Mouse (Mus musculus) lung, postnatal 0 days (tissue): Measurements from ENCODE around the gene Lifr. TPM values are rescaled to one million over a fixed set of nuclear protein-coding genes. Genes with fewer than 3 reads are reported as not detected.

Experiments used
- ATAC-seq: fragments of 200-750 bp; cut with Nextera tagmentation; 2 replicates; pipeline ENCODE4 v1.8.0; 2017; ENCODE audit warnings: moderate library complexity
- DNase-seq: peaks from one replicate; pipeline ENCODE4 v3.0.0-alpha.2; 2016; ENCODE audit warnings: low spot score
- H3K27ac ChIP-seq: fragments of 300-500 bp; sonication (generic); 2 replicates; pipeline ENCODE4 v1.5.1; 2014; ENCODE audit warnings: antibody characterized with exemption, mild to moderate bottlenecking, low read length, mixed read lengths
- H3K27me3 ChIP-seq: fragments of 300-500 bp; sonication (generic); replicated peaks from 2 replicates; pipeline ENCODE4 v1.6.1; 2014; ENCODE audit warnings: low read length, mixed read lengths; ENCODE audit not compliant: insufficient read depth
- H3K36me3 ChIP-seq: fragments of 300-500 bp; sonication (generic); 2 replicates; pipeline ENCODE4 v1.6.1; 2014; ENCODE audit warnings: low read length, mixed read lengths; ENCODE audit not compliant: insufficient read depth
- H3K4me1 ChIP-seq: fragments of 300-500 bp; sonication (generic); 2 replicates; pipeline ENCODE4 v1.6.1; 2014; ENCODE audit warnings: antibody characterized with exemption, low read depth, low read length, mixed read lengths; ENCODE audit not compliant: insufficient read depth
- H3K4me2 ChIP-seq: fragments of 300-500 bp; sonication (generic); replicated peaks from 2 replicates; pipeline ENCODE4 v1.6.1; 2014; ENCODE audit warnings: low read depth, mild to moderate bottlenecking, low read length, moderate library complexity, mixed read lengths
- H3K4me3 ChIP-seq: fragments of 300-500 bp; sonication (generic); 2 replicates; pipeline ENCODE4 v1.5.1; 2014; ENCODE audit warnings: low read depth, low read length
- H3K9ac ChIP-seq: fragments of 300-500 bp; sonication (generic); replicated peaks from 2 replicates; pipeline ENCODE4 v1.6.1; 2014; ENCODE audit warnings: low read depth, mild to moderate bottlenecking
- H3K9me3 ChIP-seq: fragments of 300-500 bp; sonication (generic); 2 replicates; pipeline ENCODE4 v1.6.1; 2016; ENCODE audit warnings: low read length, mixed read lengths
- CTCF ChIP-seq: IDR thresholded peaks from 2 replicates; pipeline ENCODE4 v1.5.1; 2016; ENCODE audit warnings: antibody characterized with exemption, mild to moderate bottlenecking
- EP300 ChIP-seq: IDR thresholded peaks from 2 replicates; pipeline ENCODE4 v1.6.1; 2016; ENCODE audit warnings: antibody characterized with exemption, mild to moderate bottlenecking, control low read depth
- WGBS: fragments of 180-500 bp; shearing (Covaris S2); extraction: QIAGEN DNeasy Blood & Tissue Kit; methylation state at CpG from one replicate; pipeline ENCODE4 v1.1.7; 2014; 5-methylcytosine and 5-hydroxymethylcytosine counted together
- polyA plus RNA-seq: library from polyadenylated mRNA; unstranded; fragments of >200 nt; fragmentation: Nextera tagmentation; extraction: Ambion mirVana; gene quantifications from 2 replicates; pipeline ENCODE4 v1.2.1, GENCODE M21; 2015

Gene Lifr
- polyA plus RNA-seq, 1 experiment from 2014 or later, result 29.7 TPM

DNA sequence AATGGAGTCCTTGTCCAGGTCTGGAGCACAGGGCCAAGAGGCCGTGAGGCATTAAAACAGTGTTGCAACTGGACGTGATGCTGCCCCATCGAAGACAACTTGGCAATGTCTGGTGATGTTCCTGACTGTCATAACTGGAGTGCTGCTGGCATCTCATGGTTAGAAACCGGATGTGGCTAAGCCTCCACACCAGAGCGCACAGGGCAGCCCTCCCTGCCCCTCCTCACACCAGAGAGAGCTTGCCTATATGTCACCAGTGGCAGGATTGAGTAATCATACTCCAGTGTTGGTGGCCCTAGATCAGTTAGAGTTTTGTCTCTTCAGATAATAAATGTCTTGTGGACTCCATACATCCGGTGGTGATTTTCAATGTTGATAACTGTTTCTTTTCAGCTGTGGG, 97.3 kb downstream of the Lifr start:
- 81% methylated on average over 6 of the region's 6 CpGs for WGBS
- Histone ChIP-seq H3K4me3 (no peak overlapping the region), H3K27ac (no peak overlapping the region), H3K4me1 (no peaks in the 10 kb centered on the region), H3K4me2 (no peak overlapping the region), H3K9ac (no peak overlapping the region), H3K27me3 (no peaks in the 10 kb centered on the region), H3K9me3 (no peaks in the 10 kb centered on the region), H3K36me3 (peaks cover 48% of the 10 kb centered on the region)
- ATAC-seq, result peak; percentile 43
- DNase-seq, result peak; percentile 19
- TF ChIP-seq CTCF, result no peak
- no peak for TF ChIP-seq EP300

DNA sequence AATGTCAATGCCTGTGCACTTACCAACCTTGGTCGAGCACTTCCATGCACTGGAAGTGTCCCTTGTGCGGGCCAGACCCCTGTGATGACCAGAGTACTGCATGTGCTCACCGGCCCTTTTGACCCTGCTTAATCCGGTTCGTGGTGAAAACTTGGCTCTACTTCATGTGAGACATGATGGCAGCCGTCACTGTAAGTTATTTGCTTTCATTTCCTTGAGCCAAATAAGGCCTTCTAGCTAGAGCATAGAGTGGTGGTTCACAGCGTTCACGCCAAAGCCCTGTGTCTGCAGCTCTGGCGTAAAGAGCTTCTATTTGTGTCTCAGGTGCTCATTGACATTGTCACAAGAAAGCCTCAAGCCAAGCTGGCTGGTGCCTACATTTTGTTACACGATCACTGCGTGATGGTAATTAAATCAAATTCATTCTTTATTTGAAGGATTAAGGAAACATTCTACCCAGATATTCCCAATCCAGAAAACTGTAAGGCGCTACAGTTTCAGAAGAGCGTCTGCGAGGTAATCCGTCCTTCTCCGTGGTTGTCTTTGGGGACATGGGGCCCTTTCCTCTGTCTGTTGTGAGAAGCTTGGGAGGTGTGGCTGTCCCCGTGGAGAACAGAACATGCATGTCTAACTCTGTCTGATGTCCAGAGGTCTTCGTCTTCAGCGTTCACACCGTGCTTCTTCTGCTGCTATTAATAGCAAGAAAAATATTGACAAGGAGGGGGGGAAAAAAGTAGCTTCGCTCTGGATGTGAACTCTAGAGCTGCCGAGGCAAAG, 99.5 kb downstream of the Lifr start:
- no peak overlapping the region for H3K4me2 ChIP-seq
- H3K4me1 ChIP-seq, result no peaks in the 10 kb centered on the region; the same call in 1 of the 2 replicates
- ATAC-seq (peak; percentile 53), DNase-seq (peak; percentile 54)
- H3K4me3 ChIP-seq, result no peak overlapping the region
- H3K36me3 ChIP-seq, result peaks cover 37% of the 10 kb centered on the region
- H3K9ac ChIP-seq, result no peak overlapping the region
- 64% methylated on average over 22 of the region's 22 CpGs for WGBS
- no peaks in the 10 kb centered on the region for H3K9me3 ChIP-seq
- TF ChIP-seq EP300 (no peak), CTCF (no peak)
- H3K27ac ChIP-seq, result no peak overlapping the region
- no peaks in the 10 kb centered on the region for H3K27me3 ChIP-seq

DNA sequence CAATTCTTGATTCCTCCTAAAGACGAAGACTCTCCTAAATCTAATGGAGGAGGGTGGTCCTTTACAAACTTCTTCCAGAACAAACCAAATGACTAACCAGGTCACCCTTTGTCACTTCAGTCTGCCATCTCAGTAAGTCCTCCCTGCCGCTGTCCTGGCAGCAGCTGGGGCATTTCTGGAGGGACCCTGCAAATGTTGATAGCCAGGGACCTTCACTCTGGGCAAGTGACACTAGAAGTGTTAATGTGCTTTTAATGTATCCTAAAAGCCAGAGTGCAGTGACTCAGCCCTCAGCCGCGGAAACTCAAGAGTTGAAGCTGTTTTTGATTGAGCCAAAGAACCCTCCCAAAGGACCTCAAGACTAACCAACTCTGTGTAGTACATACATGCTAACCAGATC, 100.7 kb downstream of the Lifr start:
- Histone ChIP-seq H3K27ac (no peak overlapping the region), H3K4me1 (no peaks in the 10 kb centered on the region; the same call in 1 of the 2 replicates), H3K27me3 (no peaks in the 10 kb centered on the region), H3K4me3 (no peak overlapping the region), H3K9me3 (no peaks in the 10 kb centered on the region), H3K36me3 (peaks cover 28% of the 10 kb centered on the region), H3K4me2 (no peak overlapping the region), H3K9ac (no peak overlapping the region; the same call in 1 of the 2 replicates)
- WGBS, result 64% methylated on average over 4 of the region's 4 CpGs
- no peak for TF ChIP-seq CTCF
- no peak for TF ChIP-seq EP300
- 0 out of 2 replicates have a peak, but pooled peaks have one; percentile 4 for ATAC-seq
- DNase-seq, result peak; percentile 40

DNA sequence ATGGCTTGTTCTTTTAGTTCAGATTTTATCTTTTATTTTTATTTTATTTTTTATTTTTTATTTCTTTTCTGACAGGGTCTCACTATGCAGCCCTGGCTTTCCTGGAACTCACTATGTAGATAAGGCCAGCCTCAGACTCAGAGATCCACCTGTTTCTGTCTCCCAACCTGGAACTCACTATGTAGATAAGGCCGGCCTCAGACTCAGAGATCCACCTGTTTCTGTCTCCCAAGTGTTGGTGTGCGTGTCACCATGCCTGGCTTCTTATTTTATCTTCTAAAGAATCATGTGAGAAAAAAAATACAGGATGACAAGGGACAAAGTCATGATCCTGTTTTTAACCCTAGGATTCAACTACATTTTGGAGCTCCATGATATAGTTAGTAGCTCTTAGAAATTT, 102.2 kb downstream of the Lifr start:
- Histone ChIP-seq H3K27ac (no peak overlapping the region), H3K4me1 (no peaks in the 10 kb centered on the region; the same call in 1 of the 2 replicates), H3K9me3 (no peaks in the 10 kb centered on the region), H3K36me3 (peaks cover 14% of the 10 kb centered on the region; the same call in 1 of the 2 replicates), H3K9ac (no peak overlapping the region), H3K27me3 (no peaks in the 10 kb centered on the region), H3K4me2 (no peak overlapping the region), H3K4me3 (no peak overlapping the region)
- DNase-seq, result no peak
- TF ChIP-seq CTCF (no peak), EP300 (no peak)
- no peak for ATAC-seq
- WGBS, result 93% methylated on average over 2 of the region's 2 CpGs

DNA sequence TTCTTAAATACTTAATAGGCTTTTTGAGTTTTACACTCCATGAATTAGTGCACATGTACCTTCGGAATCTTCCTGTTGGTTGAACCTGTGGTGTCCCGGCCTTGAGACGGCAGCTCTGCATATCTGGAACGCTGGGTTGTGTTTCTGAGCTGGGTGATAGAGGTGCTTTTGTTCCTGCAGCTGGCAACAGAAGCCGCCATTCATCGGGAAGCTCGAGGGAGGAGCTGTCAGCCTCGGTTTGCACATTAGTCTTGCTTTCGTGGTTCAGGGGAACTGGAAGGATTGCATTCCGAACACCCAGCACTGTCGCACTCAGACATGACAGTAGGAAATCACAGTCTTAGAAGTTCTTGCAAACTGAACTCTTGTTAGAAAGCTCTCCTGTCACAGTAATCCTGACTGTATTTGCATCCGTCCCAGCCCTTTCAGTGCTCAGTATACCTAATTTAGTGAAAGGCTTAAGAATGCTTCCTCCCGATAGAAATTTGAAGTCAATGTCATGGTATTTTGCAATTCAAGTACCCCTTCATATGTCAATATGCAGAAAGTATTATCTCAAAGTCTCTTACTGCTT, 103.8 kb downstream of the Lifr start:
- Histone ChIP-seq H3K27me3 (no peaks in the 10 kb centered on the region), H3K27ac (peak overlapping the region; percentile 20; the same call in 1 of the 2 replicates), H3K9me3 (no peaks in the 10 kb centered on the region), H3K36me3 (0 out of 2 replicates have a peak, but pooled peaks cover 12% of the 10 kb centered on the region), H3K4me3 (no peak overlapping the region), H3K9ac (no peak overlapping the region), H3K4me2 (no peak overlapping the region), H3K4me1 (no peaks in the 10 kb centered on the region; the same call in 1 of the 2 replicates)
- 35% methylated on average over 13 of the region's 13 CpGs for WGBS
- no peak for TF ChIP-seq CTCF
- no peak for TF ChIP-seq EP300
- no peak for DNase-seq
- ATAC-seq, result no peak

DNA sequence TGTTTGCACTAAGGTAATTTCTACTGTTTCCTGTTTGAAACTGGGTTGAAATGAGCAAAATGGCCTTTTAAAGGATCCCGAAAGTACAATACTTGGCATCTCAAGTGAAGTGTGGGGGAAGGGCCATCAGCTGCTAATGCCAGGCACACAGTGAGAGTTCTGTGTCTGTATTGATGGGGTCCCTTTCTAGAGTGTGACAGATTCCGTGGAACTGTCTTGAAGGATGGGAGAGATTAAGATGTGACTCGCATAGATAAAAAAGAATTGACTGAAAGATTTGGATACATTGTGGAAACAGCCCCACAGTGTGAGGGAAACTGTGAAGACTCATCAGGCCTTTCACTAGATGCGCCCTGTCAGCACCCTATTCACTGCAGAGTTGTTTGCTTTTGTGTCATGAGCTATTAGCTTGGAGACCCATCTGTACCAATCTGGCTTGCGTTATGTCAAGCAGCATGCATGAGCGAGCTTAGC, 104.4 kb downstream of the Lifr start:
- Histone ChIP-seq H3K9me3 (no peaks in the 10 kb centered on the region), H3K36me3 (0 out of 2 replicates have a peak, but pooled peaks cover 12% of the 10 kb centered on the region), H3K4me1 (no peaks in the 10 kb centered on the region; the same call in 1 of the 2 replicates), H3K27ac (no peak overlapping the region), H3K4me3 (no peak overlapping the region), H3K9ac (no peak overlapping the region), H3K4me2 (no peak overlapping the region), H3K27me3 (no peaks in the 10 kb centered on the region)
- WGBS, result 71% methylated on average over 6 of the region's 6 CpGs
- no peak for TF ChIP-seq CTCF
- ATAC-seq (no peak), DNase-seq (no peak)
